Mouse (Mus musculus) kidney, adult 2 months (tissue): ENCODE measurements around the gene D630045J12Rik.

Experiments
- CTCF ChIP-seq: fragments of 200-500 bp; conservative IDR thresholded peaks from 2 replicates; pipeline ENCODE4 v1.5.1; 2011; ENCODE audit warnings: low read depth, mild to moderate bottlenecking, control low read depth, low read length, moderate library complexity, mixed read lengths; ENCODE audit not compliant: insufficient read depth, insufficient read length
- POLR2A ChIP-seq: fragments of 200-500 bp; IDR thresholded peaks from one replicate; pipeline ENCODE4 v1.6.1; 2011; ENCODE audit warnings: low read depth, low read length, control low read depth

GRCm38 (mm10) chr6:38109160-38109795, 144.5 kb downstream of the D630045J12Rik start, which contains the start of gene Tmem213:
- no peak for TF ChIP-seq POLR2A
- TF ChIP-seq CTCF = no peak
